ENCODE assay signal across 7 mouse cellular contexts in the genomic region with DNA sequence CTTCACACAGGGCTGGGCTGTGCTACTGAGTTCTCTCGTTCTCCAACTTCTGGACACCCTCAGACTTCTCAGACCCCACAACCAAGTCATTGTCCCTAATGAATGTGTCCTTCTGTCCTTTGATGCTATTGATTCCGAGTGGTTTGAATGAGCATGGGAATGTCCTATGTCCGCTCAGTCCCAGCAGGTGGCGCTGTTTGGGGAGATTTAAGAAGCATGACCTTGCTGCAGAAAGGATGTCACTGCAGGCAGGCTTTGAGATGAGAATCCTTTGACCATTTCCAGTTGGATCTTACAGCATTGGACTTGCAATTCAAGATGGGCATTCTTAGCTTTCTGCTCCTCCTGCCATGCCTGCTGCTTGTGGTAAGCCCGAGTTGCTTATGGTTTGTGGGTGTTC.
DNase-seq lines count a peak whose midpoint lies in the region; ATAC-seq and TF ChIP-seq lines count a peak whose summit lies in the region.

No protein-coding gene starts in this region.

- H3K4me1 ChIP-seq in kidney, embryonic 16.5 days (ENCODE audit: insufficient read depth, low read length): no peaks in the 10 kb centered on the region
- H3K4me1 ChIP-seq in ES-Bruce4 (ENCODE audit: control insufficient read depth, insufficient read depth, low read length): no peaks in the 10 kb centered on the region

- no peak overlapping the region for H3K9ac ChIP-seq in kidney, embryonic 16.5 days (replicated peaks; ENCODE audit: low read length)
- no peak overlapping the region for H3K9ac ChIP-seq in ES-Bruce4 (ENCODE audit: low read depth, poor library complexity, severe bottlenecking)

- no peaks in the 10 kb centered on the region for H3K27me3 ChIP-seq in kidney, embryonic 16.5 days (ENCODE audit: insufficient read depth, low read length)
- no peaks in the 10 kb centered on the region for H3K27me3 ChIP-seq in ES-Bruce4 (ENCODE audit: control insufficient read depth, insufficient read depth, low read length, poor library complexity, severe bottlenecking)

- WGBS in kidney, embryonic 16.5 days: 25% methylated on average over 5 of the region's 5 CpGs

- no peak overlapping the region for H3K27ac ChIP-seq in kidney, embryonic 16.5 days (ENCODE audit: low read length)
- no peak overlapping the region for H3K27ac ChIP-seq in ES-Bruce4 (ENCODE audit: insufficient read depth, low read length)

- TF ChIP-seq CTCF in ES-Bruce4 (IDR thresholded peaks at IDR 0.05; ENCODE audit: low read depth, low read length): peak; percentile 80

- H3K4me2 ChIP-seq in kidney, embryonic 16.5 days (replicated peaks; ENCODE audit: low read depth, low read length): no peak overlapping the region

- no peak overlapping the region for H3K4me3 ChIP-seq in kidney, embryonic 16.5 days (ENCODE audit: low read length)
- no peak overlapping the region for H3K4me3 ChIP-seq in ES-Bruce4 (ENCODE audit: low read depth, low read length)

- no peak for TF ChIP-seq EP300 in ES-Bruce4 (IDR thresholded peaks at IDR 0.05; ENCODE audit: insufficient read depth, low read depth, low read length)

- ATAC-seq in kidney, embryonic 16.5 days (ENCODE audit: low FRiP score, low TSS enrichment): no peak

- TF ChIP-seq POLR2A in ES-Bruce4 (IDR thresholded peaks at IDR 0.05; ENCODE audit: insufficient read depth, low read length): no peak

- peak; percentile 14 to 50 for DNase-seq in kidney, adult 8-10 months
- peak; percentile 19 for DNase-seq in adrenal gland, adult 2 months
- peak; percentile 82 for DNase-seq in embryo, embryonic 10.5 days (ENCODE audit: low spot score)
- DNase-seq in left cerebral cortex, adult 18-20 months (ENCODE audit: low spot score in 2 of 2): peak; percentile 8 to 49
- DNase-seq in retina, embryonic 14.5 days (ENCODE audit: low spot score): peak; percentile 81

- H3K36me3 ChIP-seq in kidney, embryonic 16.5 days (ENCODE audit: insufficient read depth, low read length): no peaks in the 10 kb centered on the region
- H3K36me3 ChIP-seq in ES-Bruce4 (ENCODE audit: control insufficient read depth, insufficient read depth, low read length, poor library complexity, severe bottlenecking): no peaks in the 10 kb centered on the region

- no peaks in the 10 kb centered on the region for H3K9me3 ChIP-seq in kidney, embryonic 16.5 days (ENCODE audit: low read length)
- H3K9me3 ChIP-seq in ES-Bruce4 (replicated peaks; ENCODE audit: control insufficient read depth, insufficient read depth, low read length, poor library complexity, severe bottlenecking): no peaks in the 10 kb centered on the region

Comparison
In these comparisons a context has a peak if more than half of its experiments do, and no peak if none do; other contexts are left out.
1. DNase-seq: peak in every context shown above with its lines; median percentile 82 in embryo, embryonic 10.5 days; 81 in retina, embryonic 14.5 days; 32 in kidney, adult 8-10 months; 28 in left cerebral cortex, adult 18-20 months; 19 in adrenal gland, adult 2 months.